In genomic region chr3:130181591-130181980, GRCm38 (mm10) we compare ENCODE assay signal across 8 mouse cellular contexts. TPM values are rescaled to one million over a fixed set of nuclear protein-coding genes. Genes with fewer than 3 reads are reported as not detected.
A peak's percentile ranks its signal among the peaks of the same experiment; 100 is the strongest.
DNase-seq lines count a peak whose midpoint lies in the region; ATAC-seq and TF ChIP-seq lines count a peak whose summit lies in the region.

No protein-coding gene starts in this region.

- no peaks in the 10 kb centered on the region for H3K4me1 ChIP-seq in liver, embryonic 14.5 days (replicated peaks; ENCODE audit: control insufficient read depth in 2 of 2, insufficient read depth in 2 of 2, low read length in 1 of 2)

- no peak for DNase-seq in gastrocnemius, adult 2 months
- no peak for DNase-seq in gastrocnemius, postnatal 10 days
- DNase-seq in thymus, postnatal 4 days, result peak; percentile 14
- no peak for DNase-seq in thymus, postnatal 25 days
- DNase-seq in liver, embryonic 14.5 days (ENCODE audit: low read depth in 3 of 3, low spot score in 3 of 3), result no peak
- DNase-seq in ovary, postnatal 14 days (ENCODE audit: low spot score), result no peak
- no peak for DNase-seq in layer of hippocampus, adult 11-12 months (ENCODE audit: low spot score)
- DNase-seq in thymus, postnatal 14 days, result no peak

- H3K36me3 ChIP-seq in liver, embryonic 14.5 days (replicated peaks; ENCODE audit: control insufficient read depth, insufficient read depth, low read depth), result no peaks in the 10 kb centered on the region

- peak overlapping the region; percentile 76 for H3K4me3 ChIP-seq in gastrocnemius, adult 2 months
- peak overlapping the region; percentile 29 to 44; a peak in 3 of 4 replicates for H3K4me3 ChIP-seq in liver, embryonic 14.5 days (ENCODE audit: insufficient read depth in 1 of 2, low read depth in 2 of 2, low read length in 2 of 2)

- peaks cover 11% of the 10 kb centered on the region for H3K27me3 ChIP-seq in liver, embryonic 14.5 days (ENCODE audit: control insufficient read depth, insufficient read depth, low read length)

- no peak for TF ChIP-seq CTCF in gastrocnemius, adult 2 months (IDR thresholded peaks at IDR 0.05)
- no peak for TF ChIP-seq CTCF in liver, embryonic 14.5 days (IDR thresholded peaks at IDR 0.05; ENCODE audit: low read depth)

- no peak for TF ChIP-seq EP300 in liver, embryonic 14.5 days (IDR thresholded peaks at IDR 0.05; ENCODE audit: low read depth)

- no peak overlapping the region for H3K9ac ChIP-seq in liver, embryonic 14.5 days (replicated peaks)

- peak overlapping the region; percentile 64 for H3K4me2 ChIP-seq in liver, embryonic 14.5 days (ENCODE audit: low read depth)

- H3K9me3 ChIP-seq in liver, embryonic 14.5 days (ENCODE audit: control insufficient read depth, low read length), result no peaks in the 10 kb centered on the region

- no peak overlapping the region for H3K27ac ChIP-seq in gastrocnemius, adult 2 months
- H3K27ac ChIP-seq in liver, embryonic 14.5 days, result no peak overlapping the region

- 12% methylated on average over 8 of the region's 8 CpGs for WGBS in liver, embryonic 14.5 days (ENCODE audit: insufficient replicate concordance)

- ATAC-seq in liver, embryonic 14.5 days (ENCODE audit: insufficient read depth), result no peak

- intact Hi-C loops in gastrocnemius, adult 2 months (cut with DNase I), result no loop called here

RNA-seq across cellular contexts. Expression of gene Col25a1, which starts 50.3 kb away (rescaled TPM):
- total RNA-seq in gastrocnemius, adult 2 months (2021), result under 1 TPM in 1 of 2 experiments, not detected in 1; 0.06 TPM
- total RNA-seq in gastrocnemius, postnatal 10 days (2021), result 1 to 10 TPM; 1.0 to 2.1 TPM
- polyA plus RNA-seq in liver, embryonic 14.5 days (2012; rRNA removed), result 0.92 and 0.94 TPM in 2 replicates
- 0.94 and 1.1 TPM in 2 replicates for polyA plus RNA-seq in liver, embryonic 14.5 days (2014; fragmentation: Nextera tagmentation; extraction: Ambion mirVana)
